Mouse (Mus musculus) CH12.LX (cell line): ENCODE data around the gene Camkmt. TPM values are rescaled to one million over a fixed set of nuclear protein-coding genes. Genes with fewer than 3 reads are reported as not detected.

Source experiments
- DNase-seq: peaks from one replicate; pipeline ENCODE4 v3.0.0-alpha.2; 2013; ENCODE audit errors: extremely low read depth
- H3K27ac ChIP-seq: 2 replicates; pipeline ENCODE4 v1.5.1; 2012; ENCODE audit warnings: low read depth, mild to moderate bottlenecking, control low read depth, moderate library complexity; ENCODE audit not compliant: insufficient read depth
- H3K27me3 ChIP-seq: replicated peaks from 2 replicates; pipeline ENCODE3; 2012; ENCODE audit warnings: inconsistent platforms
- H3K36me3 ChIP-seq, 2 experiments: replicated peaks in 1 of 2; 2 replicates each; pipeline versions ENCODE3 to v1.6.1; 2012; ENCODE audit warnings: inconsistent platforms in 1 of 2, low read length in 1 of 2, mild to moderate bottlenecking in 1 of 2, mixed read lengths in 1 of 2, moderate library complexity in 1 of 2; ENCODE audit not compliant: control insufficient read depth in 1 of 2, insufficient read depth in 1 of 2
- H3K4me1 ChIP-seq, 2 experiments: 2 replicates each; pipeline ENCODE4 v1.6.1; 2012; ENCODE audit warnings: inconsistent platforms in 1 of 2, moderate library complexity in 1 of 2; ENCODE audit not compliant: insufficient read depth in 2 of 2, control insufficient read depth in 1 of 2
- H3K4me2 ChIP-seq: 2 replicates; pipeline ENCODE4 v1.6.1; 2012; ENCODE audit warnings: low read depth, mild to moderate bottlenecking, control low read depth; ENCODE audit not compliant: poor library complexity, insufficient read depth, severe bottlenecking
- H3K4me3 ChIP-seq, 3 experiments: fragments of 150-350 bp in 1 of 3; sonication (generic) in 1 of 3; replicated peaks in 1 of 3; 2 replicates each; pipeline versions ENCODE3 to v1.5.1; 2011 to 2012; ENCODE audit warnings: low read depth in 2 of 3, low read length in 2 of 3, mild to moderate bottlenecking in 2 of 3, moderate library complexity in 2 of 3, control low read depth in 1 of 3, improper control_type of control experiment in 1 of 3, inconsistent platforms in 1 of 3, mixed read lengths in 1 of 3; ENCODE audit not compliant: poor library complexity in 1 of 3
- H3K79me2 ChIP-seq: replicated peaks from 2 replicates; pipeline ENCODE4 v1.6.1; 2012; ENCODE audit warnings: mild to moderate bottlenecking, moderate library complexity; ENCODE audit not compliant: control insufficient read depth, poor library complexity, insufficient read depth, severe bottlenecking; ENCODE audit errors: extremely low read depth
- H3K9ac ChIP-seq: 2 replicates; pipeline ENCODE4 v1.6.1; 2012; ENCODE audit warnings: low read depth, mild to moderate bottlenecking, control low read depth, moderate library complexity; ENCODE audit not compliant: insufficient read depth
- H3K9me3 ChIP-seq: replicated peaks from 2 replicates; pipeline ENCODE3; 2012; ENCODE audit warnings: low read length, inconsistent platforms, mixed read lengths
- E2F4 ChIP-seq: IDR thresholded peaks from 2 replicates; pipeline ENCODE4 v1.6.1; 2011; ENCODE audit warnings: low read depth, low read length, improper control_type of control experiment; ENCODE audit not compliant: insufficient replicate concordance
- ETS1 ChIP-seq: conservative IDR thresholded peaks from 2 replicates; pipeline ENCODE4 v1.6.1; 2012; ENCODE audit warnings: low read depth, mild to moderate bottlenecking, inconsistent platforms, low read length, improper control_type of control experiment, moderate library complexity
- GABPA ChIP-seq: IDR thresholded peaks from 2 replicates; pipeline ENCODE4 v1.6.1; 2012; ENCODE audit warnings: low read depth, low read length, improper control_type of control experiment, inconsistent platforms; ENCODE audit not compliant: insufficient replicate concordance
- IRF4 ChIP-seq: IDR thresholded peaks from 2 replicates; pipeline ENCODE4 v1.6.1; 2014; ENCODE audit warnings: low read depth, mild to moderate bottlenecking, inconsistent platforms, low read length, improper control_type of control experiment
- JUN ChIP-seq: IDR thresholded peaks from 2 replicates; pipeline ENCODE4 v1.6.1; 2011; ENCODE audit warnings: low read depth, mild to moderate bottlenecking, low read length, improper control_type of control experiment, moderate library complexity; ENCODE audit not compliant: insufficient read depth
- JUND ChIP-seq: conservative IDR thresholded peaks from 2 replicates; pipeline ENCODE4 v1.6.1; 2011; ENCODE audit warnings: low read depth, low read length, improper control_type of control experiment
- KAT2A ChIP-seq: IDR thresholded peaks from 2 replicates; pipeline ENCODE4 v1.6.1; 2012; ENCODE audit warnings: low read length, improper control_type of control experiment, inconsistent platforms; ENCODE audit not compliant: insufficient replicate concordance
- MAX ChIP-seq: IDR thresholded peaks from 2 replicates; pipeline ENCODE4 v1.6.1; 2011; ENCODE audit warnings: low read length, improper control_type of control experiment
- MXI1 ChIP-seq: IDR thresholded peaks from 2 replicates; pipeline ENCODE4 v1.6.1; 2011; ENCODE audit warnings: mild to moderate bottlenecking, low read depth, low read length, improper control_type of control experiment
- NELFE ChIP-seq: IDR thresholded peaks from 2 replicates; pipeline ENCODE4 v1.6.1; 2011; ENCODE audit warnings: low read depth, low read length, improper control_type of control experiment
- NRF1 ChIP-seq: IDR thresholded peaks from 2 replicates; pipeline ENCODE4 v1.6.1; 2014; ENCODE audit warnings: low read depth, mild to moderate bottlenecking, inconsistent platforms, low read length, improper control_type of control experiment, moderate library complexity
- POLR2A ChIP-seq: IDR thresholded peaks from 2 replicates; pipeline ENCODE4 v1.6.1; 2011; ENCODE audit warnings: low read depth, mild to moderate bottlenecking, improper control_type of control experiment, low read length
- RAD21 ChIP-seq: IDR thresholded peaks from 2 replicates; pipeline ENCODE4 v1.6.1; 2011; ENCODE audit warnings: low read depth, mild to moderate bottlenecking, low read length, improper control_type of control experiment, moderate library complexity
- RCOR1 ChIP-seq: conservative IDR thresholded peaks from 2 replicates; pipeline ENCODE4 v1.6.1; 2012; ENCODE audit warnings: low read depth, mild to moderate bottlenecking, inconsistent platforms, low read length, improper control_type of control experiment
- SIN3A ChIP-seq: IDR thresholded peaks from 2 replicates; pipeline ENCODE4 v1.6.1; 2012; ENCODE audit warnings: low read length, improper control_type of control experiment, inconsistent platforms
- TBP ChIP-seq: conservative IDR thresholded peaks from 2 replicates; pipeline ENCODE4 v1.6.1; 2011; ENCODE audit warnings: low read depth, low read length, improper control_type of control experiment
- USF1 ChIP-seq: IDR thresholded peaks from 2 replicates; pipeline ENCODE4 v1.6.1; 2014; ENCODE audit warnings: low read depth, mild to moderate bottlenecking, inconsistent platforms, low read length, improper control_type of control experiment
- USF2 ChIP-seq: conservative IDR thresholded peaks from 2 replicates; pipeline ENCODE4 v1.6.1; 2011; ENCODE audit warnings: low read depth, low read length, improper control_type of control experiment
- ZC3H11A ChIP-seq: IDR thresholded peaks from 2 replicates; pipeline ENCODE4 v1.6.1; 2012; ENCODE audit warnings: low read depth, mild to moderate bottlenecking, inconsistent platforms, low read length, improper control_type of control experiment
- ZMIZ1 ChIP-seq: IDR thresholded peaks from 2 replicates; pipeline ENCODE4 v1.6.1; 2012; ENCODE audit warnings: low read depth, mild to moderate bottlenecking, inconsistent platforms, low read length, improper control_type of control experiment
- dilution Hi-C: fragments of 300-500 bp; cut with MboI; formaldehyde crosslinking; loops from 2 replicates; pipeline ENCODE4 v1.14.3; 2020; ENCODE audit warnings: low sequenced_read_pairs; ENCODE audit not compliant: extremely low pct_unique_long_range_greater_than_20kb, extremely low pct_ligation_motif_present
- in situ Hi-C: fragments of 300-500 bp; cut with MboI; formaldehyde crosslinking; loops from 3 replicates; pipeline ENCODE4 v1.14.3; 2019; ENCODE audit warnings: low sequenced_read_pairs, low pct_ligation_motif_present, low pct_unique_long_range_greater_than_20kb, mixed read lengths
- polyA plus RNA-seq: library from polyadenylated mRNA; unstranded; fragments of >175 nt; gene quantifications from 2 replicates; pipeline ENCODE4 v1.2.1, GENCODE M21; 2012; ENCODE audit warnings: low read depth; ENCODE audit not compliant: insufficient read length
- total RNA-seq, 2 experiments: library from RNA; depleted of rRNA; stranded (reverse); fragments of 300-350 nt in 1 of 2; fragments of >200 nt in 1 of 2; gene quantifications; 2 replicates each; pipeline ENCODE4 v1.2.3; 2012 to 2014

The Camkmt gene
- total and polyA plus RNA-seq, 3 experiments: 1.5 to 4.4 (median 1.8) TPM

- Histone ChIP-seq H3K79me2 (no peaks in the 10 kb centered on the region), H3K4me3 (no peak overlapping the region), H3K36me3 (no peaks in the 10 kb centered on the region), H3K9ac (no peak overlapping the region), H3K4me2 (no peak overlapping the region), H3K27ac (no peak overlapping the region), H3K9me3 (no peaks in the 10 kb centered on the region), H3K4me1 (peaks cover 0 to 3% of the 10 kb centered on the region in 2 experiments; a peak in 1 of 4 replicates), H3K27me3 (no peaks in the 10 kb centered on the region)
- no peak for DNase-seq
- TF ChIP-seq MAX (no peak), ZC3H11A (no peak), NELFE (no peak), ZMIZ1 (no peak), USF1 (no peak), JUN (no peak), GABPA (no peak), IRF4 (no peak), ETS1 (no peak), MXI1 (no peak), JUND (no peak), POLR2A (no peak), E2F4 (no peak), SIN3A (no peak), USF2 (no peak), RAD21 (no peak), TBP (no peak)
- in situ Hi-C loops: no loop called here
- dilution Hi-C loops: no loop called here
Measured at GRCm38 (mm10) chr17:85368776-85369175, 278.4 kb downstream of the Camkmt start.

- Histone ChIP-seq H3K4me2 (no peak overlapping the region), H3K27ac (no peak overlapping the region), H3K4me1 (peaks cover 0 to 11% of the 10 kb centered on the region in 2 experiments; a peak in 2 of 4 replicates), H3K79me2 (no peaks in the 10 kb centered on the region), H3K9me3 (no peaks in the 10 kb centered on the region), H3K36me3 (no peaks in the 10 kb centered on the region), H3K4me3 (no peak overlapping the region), H3K9ac (no peak overlapping the region), H3K27me3 (no peaks in the 10 kb centered on the region)
- dilution Hi-C loops: no loop called here
- DNase-seq: no peak
- in situ Hi-C loops: no loop called here
- TF ChIP-seq IRF4: no peak
- no peak for TF ChIP-seq NRF1
- TF ChIP-seq KAT2A: no peak
- TF ChIP-seq POLR2A: no peak
- no peak for TF ChIP-seq E2F4
- TF ChIP-seq ETS1: no peak
- no peak for TF ChIP-seq RCOR1
Measured at GRCm38 (mm10) chr17:85372076-85372475, 281.7 kb downstream of the Camkmt start.
